Mouse (Mus musculus) kidney, embryonic 14.5 days (tissue): ENCODE data around the gene Shisal2a. TPM values are rescaled to one million over a fixed set of nuclear protein-coding genes. Genes with fewer than 3 reads are reported as not detected.

Experiments used
- ATAC-seq: fragments of 200-750 bp; cut with Nextera tagmentation; 2 replicates; pipeline ENCODE4 v1.8.0; 2017; ENCODE audit warnings: moderate number of reproducible peaks, mild to moderate bottlenecking, moderate TSS enrichment, moderate library complexity; ENCODE audit not compliant: low FRiP score, low TSS enrichment
- H3K27ac ChIP-seq: fragments of 300-500 bp; sonication (generic); 2 replicates; pipeline ENCODE4 v1.5.1; 2014; ENCODE audit warnings: low read depth, mild to moderate bottlenecking, low read length, moderate library complexity, mixed read lengths
- H3K27me3 ChIP-seq: fragments of 300-500 bp; sonication (generic); 2 replicates; pipeline ENCODE4 v1.6.1; 2014; ENCODE audit warnings: mild to moderate bottlenecking, low read length; ENCODE audit not compliant: control insufficient read depth, insufficient read depth
- H3K36me3 ChIP-seq: fragments of 300-500 bp; sonication (generic); 2 replicates; pipeline ENCODE4 v1.6.1; 2014; ENCODE audit warnings: low read length, mixed read lengths; ENCODE audit not compliant: control insufficient read depth, insufficient read depth
- H3K4me1 ChIP-seq: fragments of 300-500 bp; sonication (generic); 2 replicates; pipeline ENCODE4 v1.6.1; 2014; ENCODE audit warnings: low read length, mixed read lengths; ENCODE audit not compliant: control insufficient read depth, insufficient read depth
- H3K4me2 ChIP-seq: fragments of 300-500 bp; sonication (generic); replicated peaks from 2 replicates; pipeline ENCODE4 v1.6.1; 2014; ENCODE audit warnings: low read depth, mild to moderate bottlenecking, low read length
- H3K4me3 ChIP-seq: fragments of 300-500 bp; sonication (generic); 2 replicates; pipeline ENCODE4 v1.5.1; 2014; ENCODE audit warnings: mild to moderate bottlenecking, low read length
- H3K9ac ChIP-seq: fragments of 300-500 bp; sonication (generic); 2 replicates; pipeline ENCODE4 v1.6.1; 2014; ENCODE audit warnings: low read depth, mild to moderate bottlenecking, low read length, moderate library complexity
- H3K9me3 ChIP-seq: fragments of 300-500 bp; sonication (generic); 2 replicates; pipeline ENCODE4 v1.6.1; 2016; ENCODE audit warnings: low read length; ENCODE audit not compliant: control insufficient read depth
- WGBS: fragments of 180-500 bp; shearing (Covaris S2); extraction: QIAGEN DNeasy Blood & Tissue Kit; methylation state at CpG from one replicate; pipeline ENCODE4 v1.1.7; 2014; 5-methylcytosine and 5-hydroxymethylcytosine counted together
- polyA plus RNA-seq: library from polyadenylated mRNA; unstranded; fragments of >200 nt; fragmentation: Nextera tagmentation; extraction: Ambion mirVana; gene quantifications from 2 replicates; pipeline ENCODE4 v1.2.1, GENCODE M21; 2014

Gene Shisal2a
- polyA plus RNA-seq, 1 experiment from 2014 or later = 0.92 TPM

DNA sequence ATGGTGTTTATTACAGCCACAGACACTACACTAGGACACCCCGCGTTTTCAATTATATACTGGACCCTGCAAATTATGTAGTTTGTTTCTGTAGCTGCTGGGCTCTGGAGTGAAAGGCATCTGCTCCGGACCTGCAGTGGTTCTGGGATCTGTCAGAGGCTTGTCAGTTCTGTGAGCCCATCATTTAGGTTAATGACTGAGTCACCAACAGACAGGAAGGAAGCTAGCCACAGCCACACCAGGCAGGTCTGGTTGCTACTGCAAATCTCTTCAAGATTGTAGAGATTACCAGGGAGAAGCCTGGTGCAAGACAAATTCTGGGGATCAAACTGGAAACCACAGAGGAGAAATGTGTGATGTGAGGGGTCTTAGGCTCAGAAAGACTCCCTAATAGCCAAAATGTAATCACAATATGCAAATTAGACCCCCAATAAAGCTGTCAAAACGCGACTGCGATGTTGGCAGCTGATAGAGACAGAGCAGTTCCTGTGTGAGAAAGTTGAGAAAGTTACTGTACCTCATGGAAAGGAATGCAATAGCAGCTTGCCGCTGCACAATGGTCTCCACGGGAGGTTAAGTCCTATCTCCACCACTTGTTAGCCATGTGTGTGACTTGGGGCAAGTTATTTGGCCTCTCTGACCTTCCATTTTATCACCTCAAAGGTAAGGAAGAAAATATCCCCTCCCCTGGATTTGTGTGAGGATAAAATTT lies 33.2 kb downstream of the Shisal2a start:
- Histone ChIP-seq H3K4me1 (peaks cover 52% of the 10 kb centered on the region), H3K4me3 (no peak overlapping the region)
- 17% methylated on average over 8 of the region's 8 CpGs for WGBS

DNA sequence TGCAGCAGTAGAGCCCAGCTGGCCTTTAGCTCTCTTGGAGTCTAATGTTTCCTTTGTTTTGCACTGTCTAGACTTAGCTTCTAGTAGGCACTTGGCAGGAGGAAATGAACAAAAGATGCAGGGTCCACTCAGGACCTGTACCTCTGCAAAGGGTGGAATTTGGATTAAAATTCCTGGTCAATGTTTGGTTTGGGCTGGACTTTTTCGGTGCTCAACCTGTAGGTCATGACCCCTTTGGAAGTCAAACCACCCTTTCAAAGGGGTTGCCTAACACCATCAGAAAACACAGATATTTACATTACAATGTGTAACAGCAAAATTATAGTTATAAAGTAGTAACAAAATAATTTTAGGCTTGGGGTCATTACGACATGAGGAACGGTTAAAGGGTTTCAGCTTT lies 34.1 kb downstream of the Shisal2a start:
- H3K4me3 ChIP-seq = no peak overlapping the region
- ATAC-seq = no peak
- peak overlapping the region; percentile 62 for H3K27ac ChIP-seq
- H3K9ac ChIP-seq = no peak overlapping the region
- peaks cover 59% of the 10 kb centered on the region for H3K4me1 ChIP-seq
- no peaks in the 10 kb centered on the region for H3K9me3 ChIP-seq
- H3K4me2 ChIP-seq = no peak overlapping the region
- no peaks in the 10 kb centered on the region for H3K27me3 ChIP-seq
- WGBS = 69% methylated on average over 3 of the region's 3 CpGs
- H3K36me3 ChIP-seq = no peaks in the 10 kb centered on the region

More for the DNA sequence above, 33.2 kb downstream of the Shisal2a start:
- Histone ChIP-seq H3K4me2 (no peak overlapping the region), H3K36me3 (no peaks in the 10 kb centered on the region), H3K27me3 (no peaks in the 10 kb centered on the region), H3K27ac (peak overlapping the region; percentile 56), H3K9ac (no peak overlapping the region), H3K9me3 (no peaks in the 10 kb centered on the region)
- no peak for ATAC-seq

GRCm38 (mm10) chr4:108348256-108348875 lies 34.8 kb downstream of the Shisal2a start:
- WGBS = 40% methylated on average over 5 of the region's 5 CpGs
- no peak for ATAC-seq
- Histone ChIP-seq H3K9me3 (no peaks in the 10 kb centered on the region), H3K4me3 (no peak overlapping the region), H3K27ac (peak overlapping the region; percentile 62), H3K36me3 (no peaks in the 10 kb centered on the region), H3K4me2 (no peak overlapping the region), H3K4me1 (peaks cover 59% of the 10 kb centered on the region), H3K9ac (no peak overlapping the region), H3K27me3 (no peaks in the 10 kb centered on the region)

DNA sequence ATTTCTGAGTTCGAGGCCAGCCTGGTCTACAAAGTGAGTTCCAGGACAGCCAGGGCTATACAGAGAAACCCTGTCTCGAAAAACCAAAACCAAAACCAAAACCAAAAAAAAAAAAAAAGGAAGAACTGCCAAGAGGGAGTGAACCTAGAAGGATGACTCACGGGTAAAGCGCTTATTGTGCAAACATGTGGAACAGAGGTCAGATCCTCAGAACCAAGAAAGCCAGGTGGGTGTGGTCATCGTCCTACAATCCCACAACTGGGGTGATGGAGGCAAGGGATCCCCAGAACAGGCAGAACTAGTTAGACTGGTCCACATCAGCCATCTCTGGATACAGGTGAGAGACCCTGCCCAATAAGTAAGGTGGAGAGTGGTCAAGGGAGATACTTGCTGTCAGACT lies 36.0 kb downstream of the Shisal2a start:
- Histone ChIP-seq H3K4me1 (peaks cover 59% of the 10 kb centered on the region), H3K9ac (no peak overlapping the region), H3K27me3 (no peaks in the 10 kb centered on the region), H3K4me2 (no peak overlapping the region), H3K4me3 (no peak overlapping the region), H3K27ac (no peak overlapping the region), H3K9me3 (no peaks in the 10 kb centered on the region), H3K36me3 (no peaks in the 10 kb centered on the region)
- no peak for ATAC-seq
- WGBS = 68% methylated on average over 5 of the region's 5 CpGs

DNA sequence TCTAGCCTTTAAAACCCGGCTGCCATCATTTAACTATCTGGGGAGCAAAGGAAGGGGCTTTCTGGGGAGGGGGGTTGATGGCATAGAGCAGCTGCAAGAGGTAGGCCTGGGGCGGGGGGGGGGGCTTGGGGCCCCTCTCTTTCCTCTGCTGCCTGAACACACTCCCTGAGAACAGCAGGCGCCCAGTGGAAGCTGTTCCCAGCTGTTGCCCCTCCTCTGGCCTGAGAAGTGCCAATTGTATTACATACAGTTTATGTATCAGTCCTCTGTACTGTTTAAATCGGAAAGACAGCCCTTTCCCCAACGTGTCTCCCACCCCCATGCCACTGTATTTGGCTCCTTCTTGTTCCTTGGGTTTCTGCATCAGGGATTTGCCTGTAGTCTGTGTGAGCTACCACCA lies 37.3 kb downstream of the Shisal2a start:
- WGBS = 32% methylated on average over 5 of the region's 5 CpGs
- no peaks in the 10 kb centered on the region for H3K27me3 ChIP-seq
- H3K9ac ChIP-seq = no peak overlapping the region
- H3K27ac ChIP-seq = peak overlapping the region; percentile 73; the same call in 1 of the 2 replicates
- H3K4me2 ChIP-seq = no peak overlapping the region
- H3K36me3 ChIP-seq = no peaks in the 10 kb centered on the region
- H3K4me3 ChIP-seq = no peak overlapping the region
- ATAC-seq = no peak
- no peaks in the 10 kb centered on the region for H3K9me3 ChIP-seq
- peaks cover 53% of the 10 kb centered on the region for H3K4me1 ChIP-seq

DNA sequence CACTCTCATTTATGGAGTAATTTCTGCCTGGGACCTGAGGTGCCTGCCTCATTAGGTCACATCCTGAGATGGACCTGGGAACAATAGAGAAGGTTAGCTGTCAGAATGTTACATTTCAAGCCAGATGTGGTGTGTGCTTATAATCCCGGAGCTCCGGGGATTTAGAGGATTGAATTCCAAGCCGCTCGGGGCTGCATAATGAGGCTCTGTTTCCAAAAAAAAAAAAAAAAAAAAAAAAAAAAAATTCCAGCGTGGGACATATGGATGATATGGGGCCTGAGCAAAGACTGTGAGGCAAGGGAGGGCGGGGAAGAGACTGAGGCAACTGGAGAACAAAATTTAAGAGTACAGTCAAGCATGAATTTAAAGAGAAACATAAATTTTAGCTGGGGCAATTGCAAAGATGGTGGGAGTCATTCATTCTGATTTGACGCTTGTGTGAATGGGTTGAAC lies 38.5 kb downstream of the Shisal2a start:
- Histone ChIP-seq H3K36me3 (0 out of 2 replicates have a peak, but pooled peaks cover 3% of the 10 kb centered on the region), H3K9me3 (no peaks in the 10 kb centered on the region), H3K4me3 (no peak overlapping the region), H3K9ac (peak overlapping the region; percentile 23; the same call in 1 of the 2 replicates), H3K4me2 (no peak overlapping the region), H3K4me1 (peaks cover 41% of the 10 kb centered on the region), H3K27ac (peak overlapping the region; percentile 80), H3K27me3 (no peaks in the 10 kb centered on the region)
- 10% methylated on average over 7 of the region's 7 CpGs for WGBS
- peak; percentile 63; the same call in 1 of the 2 replicates for ATAC-seq

- peaks cover 3% of the 10 kb centered on the region for H3K4me1 ChIP-seq
- no peaks in the 10 kb centered on the region for H3K9me3 ChIP-seq
- WGBS = 20% methylated on average over 4 of the region's 4 CpGs
- H3K4me3 ChIP-seq = no peak overlapping the region
- H3K36me3 ChIP-seq = peaks cover 32% of the 10 kb centered on the region
- no peak overlapping the region for H3K9ac ChIP-seq
- no peak overlapping the region for H3K27ac ChIP-seq
- no peak overlapping the region for H3K4me2 ChIP-seq
- peak; percentile 71 for ATAC-seq
- no peaks in the 10 kb centered on the region for H3K27me3 ChIP-seq
Measured at GRCm38 (mm10) chr4:108339277-108339690, 43.9 kb downstream of the Shisal2a start.

GRCm38 (mm10) chr4:108338811-108339210 lies 44.3 kb downstream of the Shisal2a start:
- Histone ChIP-seq H3K4me1 (no peaks in the 10 kb centered on the region), H3K27me3 (no peaks in the 10 kb centered on the region), H3K9ac (no peak overlapping the region), H3K4me2 (no peak overlapping the region), H3K9me3 (no peaks in the 10 kb centered on the region), H3K36me3 (peaks cover 34% of the 10 kb centered on the region), H3K27ac (no peak overlapping the region), H3K4me3 (no peak overlapping the region)
- 75% methylated on average over 10 of the region's 10 CpGs for WGBS
- ATAC-seq = no peak

- H3K4me3 ChIP-seq = no peak overlapping the region
- H3K27me3 ChIP-seq = no peaks in the 10 kb centered on the region
- no peaks in the 10 kb centered on the region for H3K4me1 ChIP-seq
- ATAC-seq = no peak
- H3K27ac ChIP-seq = no peak overlapping the region
- no peak overlapping the region for H3K9ac ChIP-seq
- WGBS = 68% methylated on average over 9 of the region's 9 CpGs
- H3K36me3 ChIP-seq = peaks cover 37% of the 10 kb centered on the region
- H3K4me2 ChIP-seq = no peak overlapping the region
- no peaks in the 10 kb centered on the region for H3K9me3 ChIP-seq
Measured at GRCm38 (mm10) chr4:108338321-108338733, 44.8 kb downstream of the Shisal2a start.
